Mouse (Mus musculus) midbrain, embryonic 13.5 days (tissue): ENCODE measurements around the gene Serpinh1. TPM values are rescaled to one million over a fixed set of nuclear protein-coding genes. Genes with fewer than 3 reads are reported as not detected.

ENCODE experiments used
- ATAC-seq: fragments of 200-750 bp; cut with Nextera tagmentation; 2 replicates; pipeline ENCODE4 v1.8.0; 2017; ENCODE audit warnings: mild to moderate bottlenecking, moderate TSS enrichment, moderate library complexity
- H3K27ac ChIP-seq: fragments of 300-500 bp; sonication (generic); 2 replicates; pipeline ENCODE4 v1.5.1; 2015; ENCODE audit warnings: inconsistent platforms, mild to moderate bottlenecking, moderate library complexity
- H3K27me3 ChIP-seq: fragments of 300-500 bp; sonication (generic); 2 replicates; pipeline ENCODE4 v1.6.1; 2015; ENCODE audit warnings: mild to moderate bottlenecking, inconsistent platforms
- H3K36me3 ChIP-seq: fragments of 300-500 bp; sonication (generic); 2 replicates; pipeline ENCODE4 v1.6.1; 2015; ENCODE audit warnings: mild to moderate bottlenecking, inconsistent platforms
- H3K4me1 ChIP-seq: fragments of 300-500 bp; sonication (generic); replicated peaks from 2 replicates; pipeline ENCODE4 v1.6.1; 2015; ENCODE audit warnings: inconsistent platforms
- H3K4me2 ChIP-seq: fragments of 300-500 bp; sonication (generic); replicated peaks from 2 replicates; pipeline ENCODE4 v1.6.1; 2015; ENCODE audit warnings: moderate library complexity, mild to moderate bottlenecking, inconsistent platforms
- H3K4me3 ChIP-seq: fragments of 300-500 bp; sonication (generic); replicated peaks from 2 replicates; pipeline ENCODE4 v1.5.1; 2015; ENCODE audit warnings: mild to moderate bottlenecking, inconsistent platforms
- H3K9ac ChIP-seq: fragments of 300-500 bp; sonication (generic); replicated peaks from 2 replicates; pipeline ENCODE4 v1.6.1; 2015; ENCODE audit warnings: mild to moderate bottlenecking, inconsistent platforms
- H3K9me3 ChIP-seq: fragments of 300-500 bp; sonication (generic); 2 replicates; pipeline ENCODE4 v1.6.1; 2016; ENCODE audit warnings: mild to moderate bottlenecking, inconsistent platforms
- WGBS: fragments of 180-500 bp; shearing (Covaris S2); methylation state at CpG from one replicate; pipeline ENCODE4 v1.1.7; 2015; 5-methylcytosine and 5-hydroxymethylcytosine counted together
- polyA plus RNA-seq: library from polyadenylated mRNA; unstranded; fragments of >200 nt; fragmentation: Nextera tagmentation; extraction: Ambion mirVana; gene quantifications from 2 replicates; pipeline ENCODE4 v1.2.1, GENCODE M21; 2015

Gene Serpinh1
- 244 and 284 TPM in 2 replicates for polyA plus RNA-seq

DNA sequence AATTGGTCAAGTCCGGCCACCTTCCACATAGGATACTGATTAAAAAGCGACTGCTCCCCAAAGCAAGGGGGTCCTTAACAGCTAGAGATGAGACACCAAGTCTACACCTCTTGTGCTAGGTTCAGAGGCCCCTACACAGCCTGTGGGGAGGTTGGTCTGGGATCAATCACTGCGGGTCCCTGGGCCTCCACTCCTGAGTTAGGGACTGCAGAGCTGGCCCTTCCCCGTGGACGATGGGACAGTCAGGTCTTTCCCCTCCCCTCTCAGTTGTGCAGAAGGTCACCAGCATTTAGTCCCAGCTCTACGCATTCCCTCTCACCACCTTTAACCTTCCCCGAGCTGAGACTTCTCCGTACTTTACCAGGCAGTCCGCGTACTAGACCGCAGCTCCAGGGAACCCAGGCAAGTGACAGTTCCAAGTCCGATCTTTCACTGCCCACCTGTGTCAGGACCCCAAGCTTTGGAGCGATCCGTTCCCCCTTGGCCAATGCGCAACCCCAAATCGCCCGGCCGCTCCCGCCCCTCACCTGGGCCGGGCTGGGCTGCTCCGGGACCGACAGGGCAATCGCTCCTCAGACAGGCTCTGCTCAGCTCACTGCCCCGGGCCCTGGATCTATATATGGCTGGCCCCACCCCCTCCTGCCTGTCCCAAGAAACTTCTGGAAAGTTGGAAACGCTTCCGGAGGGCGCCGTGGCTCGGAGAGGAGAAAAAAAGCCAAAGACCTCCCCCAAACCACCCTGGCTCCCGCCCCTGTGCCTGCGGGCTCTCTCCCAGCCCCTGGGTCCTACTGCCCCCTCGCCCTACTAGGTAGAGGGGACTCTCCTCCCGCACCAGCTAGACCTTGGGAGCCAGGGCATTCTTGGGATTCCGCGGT lies at the start of gene Serpinh1:
TSS of gene Serpinh1 (minus strand) at position 714 of the 875 bp plus-strand sequence.
- Histone ChIP-seq H3K4me3 (peak within 1 kb of the TSS; percentile 45), H3K4me1 (peaks cover 77% of the 10 kb centered on the region), H3K27me3 (no peaks in the 10 kb centered on the region), H3K4me2 (peak within 1 kb of the TSS; percentile 69), H3K36me3 (peaks cover 13% of the 10 kb centered on the region), H3K27ac (peak within 1 kb of the TSS; percentile 90), H3K9me3 (no peaks in the 10 kb centered on the region), H3K9ac (peak within 1 kb of the TSS; percentile 68)
- WGBS = 3% methylated on average over 35 of the region's 35 CpGs
- peak; percentile 41 for ATAC-seq

DNA sequence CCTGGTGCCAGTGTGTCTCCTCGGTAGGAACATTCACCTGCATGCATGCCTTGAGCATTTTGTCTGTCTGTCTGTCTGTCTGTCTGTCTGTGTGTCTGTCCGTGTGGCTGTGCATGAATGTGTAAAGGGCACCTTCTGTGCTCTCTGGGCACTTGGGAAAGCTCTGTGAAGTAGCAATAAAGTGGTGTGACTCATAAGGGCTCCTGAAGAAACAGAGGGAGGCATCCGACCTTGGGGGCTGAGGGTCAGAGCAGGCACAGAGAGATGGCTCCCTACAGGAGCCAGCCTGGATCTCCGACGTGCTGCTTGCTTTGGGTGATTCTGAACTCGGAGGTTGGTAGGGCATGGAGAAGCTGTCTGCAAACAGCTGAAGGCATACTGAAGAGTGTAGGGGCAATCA lies 49.4 kb upstream of the Serpinh1 start:
- no peak overlapping the region for H3K4me2 ChIP-seq
- WGBS = 76% methylated on average over 6 of the region's 6 CpGs

DNA sequence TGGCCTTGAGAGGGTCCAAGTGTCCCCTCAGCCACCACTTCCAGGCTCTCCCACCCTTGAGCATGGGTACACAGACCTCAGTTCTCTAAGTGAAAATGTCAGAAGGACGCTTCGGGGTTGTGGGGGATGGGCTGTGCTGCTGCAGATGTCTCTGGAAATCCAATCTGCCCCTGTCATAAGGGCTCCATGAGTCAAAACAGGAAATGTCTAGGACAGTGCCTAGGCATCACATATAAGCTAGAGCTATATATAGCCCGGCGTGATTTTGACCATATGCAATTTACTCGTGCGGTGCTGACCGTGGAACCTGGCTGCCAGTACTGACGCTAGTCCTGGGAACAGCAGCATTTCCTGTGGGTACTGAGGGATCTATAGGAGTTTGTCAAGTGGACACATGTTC lies 48.3 kb upstream of the Serpinh1 start:
- Histone ChIP-seq H3K9me3 (no peaks in the 10 kb centered on the region), H3K27ac (no peak overlapping the region), H3K4me2 (no peak overlapping the region), H3K36me3 (peaks cover 29% of the 10 kb centered on the region), H3K27me3 (no peaks in the 10 kb centered on the region), H3K4me3 (no peak overlapping the region), H3K9ac (no peak overlapping the region), H3K4me1 (peaks cover 17% of the 10 kb centered on the region)
- ATAC-seq = no peak
- WGBS = 88% methylated on average over 8 of the region's 8 CpGs

More for the DNA sequence above, 49.4 kb upstream of the Serpinh1 start:
- H3K9ac ChIP-seq = no peak overlapping the region
- no peak overlapping the region for H3K4me3 ChIP-seq
- no peaks in the 10 kb centered on the region for H3K9me3 ChIP-seq
- no peaks in the 10 kb centered on the region for H3K27me3 ChIP-seq
- no peak for ATAC-seq
- no peak overlapping the region for H3K27ac ChIP-seq
- H3K36me3 ChIP-seq = peaks cover 29% of the 10 kb centered on the region
- peaks cover 7% of the 10 kb centered on the region for H3K4me1 ChIP-seq

DNA sequence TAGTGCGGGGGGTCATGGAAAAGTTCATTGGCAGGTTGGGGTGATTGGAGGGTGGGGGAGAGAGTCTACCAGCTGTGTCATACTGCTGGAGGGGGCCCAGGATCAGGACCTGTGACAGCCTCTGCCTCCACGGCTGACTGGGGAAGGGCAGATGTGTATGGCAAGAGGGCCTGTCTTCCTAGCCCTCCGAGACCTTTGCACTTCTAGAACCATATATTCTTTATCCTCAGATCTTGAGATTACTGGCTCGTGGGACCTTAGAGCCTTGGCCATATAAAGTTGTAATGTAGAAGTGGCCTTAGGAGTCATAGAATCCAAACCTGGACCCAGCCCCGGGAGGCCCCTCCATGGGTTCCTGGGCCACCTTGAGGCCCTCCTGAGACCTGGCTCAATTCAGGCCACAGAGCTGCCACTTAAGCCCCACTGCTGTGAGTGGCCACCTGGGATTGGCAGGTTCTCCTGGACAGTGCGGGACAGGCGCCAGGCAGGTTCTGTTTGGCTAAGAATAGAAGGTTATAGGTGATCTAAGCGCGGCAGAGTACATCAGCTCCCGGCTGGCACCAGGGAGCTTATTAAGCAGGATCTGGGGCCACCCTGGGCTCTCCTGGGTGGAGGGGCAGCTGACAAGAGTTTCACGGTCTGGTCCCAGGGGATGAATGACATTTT lies 44.1 kb upstream of the Serpinh1 start:
- Histone ChIP-seq H3K9me3 (no peaks in the 10 kb centered on the region), H3K27ac (no peak overlapping the region), H3K9ac (no peak overlapping the region), H3K4me3 (no peak overlapping the region), H3K36me3 (peaks cover 40% of the 10 kb centered on the region), H3K4me1 (peaks cover 31% of the 10 kb centered on the region), H3K4me2 (no peak overlapping the region), H3K27me3 (no peaks in the 10 kb centered on the region)
- WGBS = 79% methylated on average over 11 of the region's 11 CpGs
- ATAC-seq = no peak

DNA sequence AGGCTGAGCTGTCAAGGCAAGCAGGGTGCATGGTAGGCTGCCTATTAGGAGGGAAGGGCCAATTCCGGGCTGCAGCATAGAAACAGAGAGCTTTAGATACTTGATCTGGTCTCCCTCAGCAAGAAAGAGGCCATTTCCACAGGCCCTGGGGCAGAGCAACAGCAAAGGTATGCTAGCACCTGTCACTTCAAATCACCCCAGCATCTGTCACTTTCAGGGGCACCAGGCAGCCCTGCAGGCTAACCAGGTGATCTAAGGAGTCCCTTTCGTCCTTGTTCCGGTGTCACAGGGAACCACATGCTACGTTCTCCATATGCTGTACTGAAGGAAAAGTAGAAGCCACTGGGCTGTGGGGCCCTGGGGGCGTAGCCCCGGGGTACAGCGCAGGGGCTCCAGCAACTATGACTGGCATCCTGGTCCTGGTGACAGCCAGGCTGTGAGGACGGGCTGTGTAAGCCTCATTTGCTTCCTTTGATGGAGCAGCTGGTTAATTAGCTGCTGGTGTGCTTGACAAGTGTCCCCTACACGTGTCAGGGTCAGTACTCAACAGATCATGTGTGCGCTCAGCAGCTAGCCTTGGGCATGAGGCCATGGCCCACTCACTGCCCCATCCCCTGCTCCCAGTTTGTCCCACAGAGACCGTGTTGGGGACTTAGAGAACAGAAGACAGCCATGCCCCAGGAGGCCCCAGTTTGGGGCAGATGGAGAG lies 43.0 kb upstream of the Serpinh1 start:
- no peak overlapping the region for H3K4me3 ChIP-seq
- no peak overlapping the region for H3K4me2 ChIP-seq
- peaks cover 51% of the 10 kb centered on the region for H3K36me3 ChIP-seq
- no peaks in the 10 kb centered on the region for H3K27me3 ChIP-seq
- H3K9me3 ChIP-seq = no peaks in the 10 kb centered on the region
- H3K27ac ChIP-seq = no peak overlapping the region
- no peak overlapping the region for H3K9ac ChIP-seq
- 66% methylated on average over 11 of the region's 11 CpGs for WGBS
- 0 out of 2 replicates have a peak, but pooled peaks have one; percentile 51 for ATAC-seq
- H3K4me1 ChIP-seq = peaks cover 29% of the 10 kb centered on the region

DNA sequence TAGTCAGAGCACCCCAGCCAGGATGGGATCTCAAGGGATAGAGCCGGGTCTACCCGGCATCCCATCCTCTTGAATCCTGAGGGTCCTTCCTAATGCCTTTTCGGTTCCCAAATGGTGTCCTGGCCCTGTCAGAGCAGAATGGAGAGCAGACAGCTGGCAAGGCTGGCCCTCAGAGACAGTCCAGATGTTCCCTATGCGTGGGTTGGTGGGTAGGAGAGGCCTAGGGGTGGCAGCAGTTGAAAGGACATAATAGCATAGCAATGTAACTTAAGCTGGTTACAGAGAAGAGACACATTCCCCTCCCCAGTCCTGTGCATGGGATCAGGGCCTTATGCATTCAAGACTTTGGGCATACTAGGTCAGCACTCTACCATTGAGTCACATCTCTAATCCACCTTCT lies 42.3 kb upstream of the Serpinh1 start:
- H3K9ac ChIP-seq = no peak overlapping the region
- 76% methylated on average over 4 of the region's 4 CpGs for WGBS

DNA sequence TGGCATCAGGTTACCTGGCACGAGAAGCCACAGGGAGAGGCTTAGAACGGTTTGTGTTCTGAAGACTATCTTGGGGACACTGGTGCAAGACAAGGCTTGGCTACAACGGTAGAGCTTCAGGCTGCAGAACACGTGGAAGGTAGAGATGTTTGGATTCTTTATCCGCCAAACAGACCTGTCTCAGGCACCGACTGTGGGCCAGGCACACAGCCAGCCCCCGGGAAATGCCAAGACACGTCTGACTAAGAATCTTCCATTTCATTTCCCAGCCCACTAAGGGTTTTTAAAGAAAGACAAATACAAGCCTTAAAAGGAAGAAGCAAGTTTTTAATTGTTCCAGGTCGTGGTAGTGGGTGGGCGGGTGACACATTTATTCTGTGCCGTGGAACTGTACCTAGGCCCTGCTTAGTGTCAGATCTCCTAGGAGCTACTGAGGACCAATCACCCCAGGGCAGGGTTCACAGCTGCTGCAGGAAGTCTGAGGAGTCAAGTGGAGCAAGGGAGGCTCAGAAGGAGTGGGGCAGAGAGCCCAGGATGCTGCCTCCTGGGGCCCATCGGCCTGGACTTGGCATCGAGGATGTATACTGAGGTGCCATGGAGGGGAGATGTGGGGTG lies 40.8 kb upstream of the Serpinh1 start:
- H3K4me3 ChIP-seq = no peak overlapping the region
- H3K27ac ChIP-seq = no peak overlapping the region
- H3K9ac ChIP-seq = no peak overlapping the region
- H3K36me3 ChIP-seq = peaks cover 49% of the 10 kb centered on the region
- H3K27me3 ChIP-seq = no peaks in the 10 kb centered on the region
- no peak for ATAC-seq
- peaks cover 47% of the 10 kb centered on the region for H3K4me1 ChIP-seq
- H3K9me3 ChIP-seq = no peaks in the 10 kb centered on the region
- no peak overlapping the region for H3K4me2 ChIP-seq
- WGBS = 87% methylated on average over 13 of the region's 13 CpGs

More for the DNA sequence above, 42.3 kb upstream of the Serpinh1 start:
- peaks cover 36% of the 10 kb centered on the region for H3K4me1 ChIP-seq
- no peak overlapping the region for H3K4me2 ChIP-seq
- no peaks in the 10 kb centered on the region for H3K27me3 ChIP-seq
- H3K27ac ChIP-seq = no peak overlapping the region
- H3K36me3 ChIP-seq = peaks cover 53% of the 10 kb centered on the region
- no peak overlapping the region for H3K4me3 ChIP-seq
- ATAC-seq = no peak
- no peaks in the 10 kb centered on the region for H3K9me3 ChIP-seq

DNA sequence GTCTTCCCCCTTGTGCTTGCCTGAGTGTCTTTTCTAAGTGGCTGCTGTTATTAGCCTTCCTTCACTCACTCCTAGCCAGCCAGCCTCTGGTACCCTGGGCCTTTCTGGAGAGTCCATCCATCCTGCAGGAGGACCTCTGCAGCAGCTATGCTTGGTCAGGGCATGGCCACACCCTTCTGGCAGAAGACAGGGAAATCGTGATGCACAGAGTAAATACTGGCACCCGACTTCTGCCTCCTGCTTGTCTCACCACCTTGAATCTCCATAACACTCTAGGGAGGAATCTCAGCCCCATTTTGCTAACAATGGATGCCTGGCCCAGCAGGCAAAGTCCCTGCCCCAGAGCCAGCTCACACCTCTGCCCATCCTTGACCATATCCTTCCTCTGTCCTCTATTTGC lies 39.7 kb upstream of the Serpinh1 start:
- 75% methylated on average over 2 of the region's 2 CpGs for WGBS
- Histone ChIP-seq H3K27me3 (no peaks in the 10 kb centered on the region), H3K27ac (no peak overlapping the region), H3K9ac (no peak overlapping the region), H3K9me3 (no peaks in the 10 kb centered on the region), H3K4me2 (no peak overlapping the region), H3K36me3 (peaks cover 55% of the 10 kb centered on the region), H3K4me1 (peaks cover 48% of the 10 kb centered on the region), H3K4me3 (no peak overlapping the region)
- no peak for ATAC-seq

DNA sequence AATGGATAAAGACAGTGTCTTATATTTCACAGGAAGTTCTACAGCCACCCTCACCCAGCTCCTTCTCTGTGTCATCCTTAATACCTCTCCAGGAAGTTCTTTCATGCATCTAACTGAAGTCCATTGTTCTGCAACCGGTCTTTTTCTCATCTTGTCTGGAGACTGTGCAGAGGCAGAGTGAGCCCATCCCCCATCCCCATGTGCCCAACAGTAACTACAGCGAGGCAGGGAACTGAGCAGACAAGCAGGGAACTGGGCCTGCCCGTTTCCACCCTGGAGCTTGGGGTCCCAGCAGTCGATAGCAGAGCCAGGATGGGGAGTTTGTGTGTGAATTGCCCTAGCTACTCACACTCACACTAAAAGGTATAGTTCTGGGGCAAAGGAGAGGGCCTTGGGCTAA lies 37.5 kb upstream of the Serpinh1 start:
- Histone ChIP-seq H3K4me1 (peaks cover 36% of the 10 kb centered on the region), H3K9ac (no peak overlapping the region), H3K27me3 (no peaks in the 10 kb centered on the region), H3K4me3 (no peak overlapping the region), H3K4me2 (no peak overlapping the region), H3K27ac (no peak overlapping the region), H3K9me3 (no peaks in the 10 kb centered on the region), H3K36me3 (peaks cover 63% of the 10 kb centered on the region)
- ATAC-seq = no peak
- 17% methylated on average over 4 of the region's 4 CpGs for WGBS

DNA sequence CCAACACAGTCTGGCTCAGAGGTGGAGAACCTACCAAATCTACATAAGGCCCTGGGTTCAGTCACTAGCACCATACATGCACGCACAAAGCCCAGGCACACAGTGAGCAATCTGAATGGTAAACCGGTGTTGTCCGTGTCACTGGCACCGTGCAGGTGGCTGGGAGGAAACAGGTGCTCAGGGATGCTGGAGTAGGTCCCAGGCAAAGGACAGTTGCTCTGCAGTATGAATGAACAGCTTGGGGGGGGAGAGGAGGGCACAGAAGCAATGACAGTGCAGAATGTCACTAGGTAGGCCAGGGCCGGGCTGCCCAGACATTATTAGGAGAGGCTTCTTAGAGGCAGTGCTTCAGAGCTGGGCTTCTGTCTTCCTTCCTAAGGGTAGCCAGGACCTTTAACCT lies 34.3 kb upstream of the Serpinh1 start:
- no peak overlapping the region for H3K4me2 ChIP-seq
- peaks cover 42% of the 10 kb centered on the region for H3K36me3 ChIP-seq
- no peaks in the 10 kb centered on the region for H3K9me3 ChIP-seq
- no peaks in the 10 kb centered on the region for H3K27me3 ChIP-seq
- WGBS = 91% methylated on average over 5 of the region's 5 CpGs
- peaks cover 61% of the 10 kb centered on the region for H3K4me1 ChIP-seq
- H3K9ac ChIP-seq = no peak overlapping the region
- no peak for ATAC-seq
- no peak overlapping the region for H3K4me3 ChIP-seq
- H3K27ac ChIP-seq = no peak overlapping the region

DNA sequence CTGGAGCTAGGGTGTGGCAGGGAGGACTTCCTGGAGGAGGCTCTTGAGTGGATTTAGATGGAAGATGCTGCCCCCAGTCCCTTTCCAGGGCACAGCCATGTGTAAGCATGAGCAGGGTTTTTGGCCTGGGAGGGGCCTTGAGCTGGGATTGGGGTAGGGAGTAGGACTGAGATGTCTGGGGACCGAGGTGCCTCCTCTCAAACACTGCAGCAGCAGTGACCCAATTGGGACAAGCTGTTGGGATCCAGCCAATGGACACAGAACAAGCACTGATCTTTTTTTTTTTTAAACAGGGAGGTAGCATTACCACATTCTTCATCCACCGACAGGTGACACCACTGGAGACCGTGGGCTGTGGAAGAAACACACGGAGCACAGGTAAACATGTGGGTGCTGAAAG lies 33.8 kb upstream of the Serpinh1 start:
- Histone ChIP-seq H3K36me3 (peaks cover 37% of the 10 kb centered on the region), H3K9ac (no peak overlapping the region), H3K4me2 (no peak overlapping the region), H3K27ac (no peak overlapping the region), H3K27me3 (no peaks in the 10 kb centered on the region), H3K9me3 (no peaks in the 10 kb centered on the region), H3K4me3 (no peak overlapping the region), H3K4me1 (peaks cover 67% of the 10 kb centered on the region)
- 97% methylated on average over 4 of the region's 4 CpGs for WGBS
- ATAC-seq = no peak
